Mouse (Mus musculus) intestine, embryonic 16.5 days (tissue): Measurements from ENCODE around the gene Rnf150. TPM values are rescaled to one million over a fixed set of nuclear protein-coding genes. Genes with fewer than 3 reads are reported as not detected.

Experiments
- ATAC-seq: fragments of 200-750 bp; cut with Nextera tagmentation; 2 replicates; pipeline ENCODE4 v1.8.0; 2017; ENCODE audit warnings: moderate TSS enrichment, moderate library complexity
- H3K27ac ChIP-seq: fragments of 300-500 bp; sonication (generic); 2 replicates; pipeline ENCODE4 v1.5.1; 2014; ENCODE audit warnings: mild to moderate bottlenecking, low read length
- H3K27me3 ChIP-seq: fragments of 300-500 bp; sonication (generic); replicated peaks from 2 replicates; pipeline ENCODE4 v1.6.1; 2014; ENCODE audit warnings: low read length, control low read depth, mixed read lengths; ENCODE audit not compliant: control insufficient read depth, insufficient read depth
- H3K36me3 ChIP-seq: fragments of 300-500 bp; sonication (generic); 2 replicates; pipeline ENCODE4 v1.6.1; 2014; ENCODE audit warnings: low read length, control low read depth; ENCODE audit not compliant: control insufficient read depth, insufficient read depth
- H3K4me1 ChIP-seq: fragments of 300-500 bp; sonication (generic); 2 replicates; pipeline ENCODE4 v1.6.1; 2014; ENCODE audit warnings: low read length, control low read depth, mixed read lengths; ENCODE audit not compliant: control insufficient read depth, insufficient read depth
- H3K4me2 ChIP-seq: fragments of 300-500 bp; sonication (generic); 2 replicates; pipeline ENCODE4 v1.6.1; 2014; ENCODE audit warnings: low read depth, low read length, control low read depth
- H3K4me3 ChIP-seq: fragments of 300-500 bp; sonication (generic); 2 replicates; pipeline ENCODE4 v1.5.1; 2014; ENCODE audit warnings: mild to moderate bottlenecking, low read length
- H3K9ac ChIP-seq: fragments of 300-500 bp; sonication (generic); 2 replicates; pipeline ENCODE4 v1.6.1; 2014; ENCODE audit warnings: low read depth, low read length
- H3K9me3 ChIP-seq: fragments of 300-500 bp; sonication (generic); 2 replicates; pipeline ENCODE4 v1.6.1; 2016; ENCODE audit warnings: low read length, control low read depth; ENCODE audit not compliant: control insufficient read depth
- WGBS: fragments of 180-500 bp; shearing (Covaris S2); extraction: QIAGEN DNeasy Blood & Tissue Kit; methylation state at CpG from one replicate; pipeline ENCODE4 v1.1.7; 2014; 5-methylcytosine and 5-hydroxymethylcytosine counted together
- polyA plus RNA-seq: library from polyadenylated mRNA; unstranded; fragments of >200 nt; fragmentation: Nextera tagmentation; extraction: Ambion mirVana; gene quantifications from 2 replicates; pipeline ENCODE4 v1.2.1, GENCODE M21; 2015

The Rnf150 gene
- polyA plus RNA-seq, 1 experiment from 2014 or later = 0.77 TPM

DNA sequence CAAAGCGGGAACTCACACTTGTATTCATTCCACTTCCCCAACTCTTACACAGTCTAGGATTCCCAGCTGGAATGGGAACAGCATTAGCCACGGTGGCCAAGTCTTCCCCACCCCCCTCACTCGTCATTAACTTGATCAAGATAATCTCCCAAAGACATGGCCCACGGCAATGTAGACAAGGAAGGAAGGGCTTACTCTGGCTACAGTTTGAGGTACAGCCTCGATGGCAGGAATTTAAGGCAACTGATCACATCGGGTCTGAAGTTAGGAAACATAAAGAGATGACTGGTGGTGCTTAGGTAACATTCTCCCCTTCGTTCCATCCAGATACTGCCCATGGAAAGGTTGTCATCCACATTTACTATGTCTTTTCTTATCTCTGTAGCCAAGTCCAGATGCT, 219.1 kb downstream of the Rnf150 start:
- no peak overlapping the region for H3K4me3 ChIP-seq
- no peak overlapping the region for H3K27ac ChIP-seq
- H3K4me1 ChIP-seq = no peaks in the 10 kb centered on the region
- 82% methylated on average over 7 of the region's 7 CpGs for WGBS
- no peak for ATAC-seq
- H3K9ac ChIP-seq = no peak overlapping the region
- H3K27me3 ChIP-seq = no peaks in the 10 kb centered on the region
- no peaks in the 10 kb centered on the region for H3K9me3 ChIP-seq
- no peak overlapping the region for H3K4me2 ChIP-seq
- H3K36me3 ChIP-seq = no peaks in the 10 kb centered on the region

DNA sequence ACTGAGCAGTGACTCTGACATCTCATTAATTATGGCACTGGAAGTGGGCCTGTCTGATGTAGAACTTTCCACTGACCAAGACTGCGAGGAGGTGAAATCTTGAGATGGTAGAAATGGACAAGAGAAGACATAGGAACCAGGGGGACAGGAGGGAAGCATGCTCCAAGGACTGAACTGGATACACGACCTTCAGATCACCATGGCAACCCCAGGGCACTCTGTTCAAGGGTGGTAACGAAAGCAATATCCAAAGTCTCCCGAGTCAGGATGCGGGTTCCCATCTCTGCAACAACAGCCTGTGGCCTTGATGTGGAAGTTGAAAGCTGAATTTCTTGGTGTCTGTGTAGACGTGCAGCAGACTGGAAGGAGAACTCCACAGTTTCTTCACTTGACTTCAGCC, 220.3 kb downstream of the Rnf150 start:
- Histone ChIP-seq H3K9me3 (no peaks in the 10 kb centered on the region), H3K4me2 (no peak overlapping the region), H3K4me1 (no peaks in the 10 kb centered on the region), H3K36me3 (no peaks in the 10 kb centered on the region), H3K27ac (no peak overlapping the region), H3K4me3 (no peak overlapping the region), H3K9ac (no peak overlapping the region), H3K27me3 (no peaks in the 10 kb centered on the region)
- WGBS = 73% methylated on average over 6 of the region's 6 CpGs
- ATAC-seq = no peak

GRCm38 (mm10) chr8:83085581-83085980, 222.4 kb downstream of the Rnf150 start:
- Histone ChIP-seq H3K9ac (no peak overlapping the region), H3K4me3 (no peak overlapping the region), H3K27ac (no peak overlapping the region), H3K4me2 (no peak overlapping the region), H3K27me3 (no peaks in the 10 kb centered on the region), H3K36me3 (no peaks in the 10 kb centered on the region), H3K9me3 (no peaks in the 10 kb centered on the region), H3K4me1 (no peaks in the 10 kb centered on the region)
- 59% methylated on average over 3 of the region's 3 CpGs for WGBS
- no peak for ATAC-seq

GRCm38 (mm10) chr8:83086625-83087024, 223.5 kb downstream of the Rnf150 start:
- Histone ChIP-seq H3K9ac (no peak overlapping the region), H3K27me3 (no peaks in the 10 kb centered on the region), H3K4me1 (no peaks in the 10 kb centered on the region), H3K9me3 (no peaks in the 10 kb centered on the region), H3K4me2 (no peak overlapping the region), H3K36me3 (no peaks in the 10 kb centered on the region), H3K27ac (no peak overlapping the region), H3K4me3 (no peak overlapping the region)
- ATAC-seq = no peak
- WGBS = 85% methylated on average over 8 of the region's 8 CpGs

GRCm38 (mm10) chr8:83087604-83088003, 224.4 kb downstream of the Rnf150 start:
- no peaks in the 10 kb centered on the region for H3K36me3 ChIP-seq
- no peaks in the 10 kb centered on the region for H3K4me1 ChIP-seq
- no peak overlapping the region for H3K9ac ChIP-seq
- no peak overlapping the region for H3K4me3 ChIP-seq
- ATAC-seq = no peak
- no peaks in the 10 kb centered on the region for H3K9me3 ChIP-seq
- H3K27me3 ChIP-seq = no peaks in the 10 kb centered on the region
- H3K4me2 ChIP-seq = no peak overlapping the region
- H3K27ac ChIP-seq = no peak overlapping the region

- Histone ChIP-seq H3K9ac (no peak overlapping the region), H3K27me3 (no peaks in the 10 kb centered on the region), H3K4me2 (no peak overlapping the region), H3K36me3 (no peaks in the 10 kb centered on the region), H3K9me3 (no peaks in the 10 kb centered on the region), H3K27ac (no peak overlapping the region), H3K4me3 (no peak overlapping the region), H3K4me1 (no peaks in the 10 kb centered on the region)
- 72% methylated on average over 6 of the region's 6 CpGs for WGBS
- no peak for ATAC-seq
Observed at GRCm38 (mm10) chr8:83088156-83088555, 225.0 kb downstream of the Rnf150 start.

GRCm38 (mm10) chr8:83089336-83089986, 226.3 kb downstream of the Rnf150 start:
- no peak for ATAC-seq
- Histone ChIP-seq H3K4me2 (no peak overlapping the region), H3K9me3 (no peaks in the 10 kb centered on the region), H3K27ac (no peak overlapping the region), H3K4me1 (no peaks in the 10 kb centered on the region), H3K36me3 (no peaks in the 10 kb centered on the region), H3K27me3 (no peaks in the 10 kb centered on the region), H3K9ac (no peak overlapping the region), H3K4me3 (no peak overlapping the region)
- 28% methylated on average over 10 of the region's 10 CpGs for WGBS

- Histone ChIP-seq H3K4me1 (no peaks in the 10 kb centered on the region), H3K4me2 (no peak overlapping the region), H3K27me3 (no peaks in the 10 kb centered on the region), H3K27ac (no peak overlapping the region), H3K36me3 (no peaks in the 10 kb centered on the region), H3K4me3 (no peak overlapping the region), H3K9me3 (no peaks in the 10 kb centered on the region), H3K9ac (no peak overlapping the region)
- 68% methylated on average over 4 of the region's 4 CpGs for WGBS
- no peak for ATAC-seq
Observed at GRCm38 (mm10) chr8:83090446-83090845, 227.3 kb downstream of the Rnf150 start.

DNA sequence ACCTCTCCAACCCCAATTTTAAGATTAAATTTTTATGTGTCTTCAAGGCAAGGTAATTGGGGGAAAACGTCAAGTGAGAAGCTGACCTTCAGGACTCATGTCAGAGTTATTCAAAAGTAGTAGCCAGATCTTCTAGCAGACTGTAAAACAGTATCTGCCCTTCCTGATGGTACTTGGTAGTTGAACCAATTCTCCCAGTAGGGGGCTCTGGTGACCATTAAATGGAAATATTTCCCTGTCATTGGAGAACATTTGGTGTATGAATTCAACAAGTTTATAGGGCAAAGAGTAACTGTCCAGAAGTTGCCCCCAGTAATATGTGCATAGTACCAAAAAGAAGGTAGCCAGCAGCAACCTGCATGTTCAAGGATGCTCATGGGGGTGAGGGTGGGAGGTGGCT, 236.9 kb downstream of the Rnf150 start:
- WGBS = 26% methylated on average over 1 of the region's 1 CpGs
- Histone ChIP-seq H3K36me3 (no peaks in the 10 kb centered on the region), H3K27ac (no peak overlapping the region), H3K4me1 (no peaks in the 10 kb centered on the region), H3K9me3 (no peaks in the 10 kb centered on the region), H3K4me2 (no peak overlapping the region), H3K27me3 (no peaks in the 10 kb centered on the region), H3K9ac (no peak overlapping the region), H3K4me3 (no peak overlapping the region)
- no peak for ATAC-seq

- no peaks in the 10 kb centered on the region for H3K27me3 ChIP-seq
- no peak overlapping the region for H3K4me3 ChIP-seq
- no peak for ATAC-seq
- no peaks in the 10 kb centered on the region for H3K4me1 ChIP-seq
- 56% methylated on average over 7 of the region's 7 CpGs for WGBS
- no peak overlapping the region for H3K27ac ChIP-seq
- no peak overlapping the region for H3K4me2 ChIP-seq
- no peaks in the 10 kb centered on the region for H3K9me3 ChIP-seq
- H3K9ac ChIP-seq = no peak overlapping the region
- no peaks in the 10 kb centered on the region for H3K36me3 ChIP-seq
Observed at GRCm38 (mm10) chr8:83102957-83103510, 239.9 kb downstream of the Rnf150 start.
